Mouse (Mus musculus) left cerebral cortex, adult 11 months (tissue): ENCODE data around the gene Rccd1.
"Not testable (repeated sequence)": the region's sequence is repeated elsewhere in the genome, so short reads cannot be mapped to it uniquely, and the experiment has no call there.

Source experiments
- DNase-seq: peaks from one replicate; pipeline ENCODE4 v3.0.0; 2022; ENCODE audit warnings: low spot score

The Rccd1 gene

DNA sequence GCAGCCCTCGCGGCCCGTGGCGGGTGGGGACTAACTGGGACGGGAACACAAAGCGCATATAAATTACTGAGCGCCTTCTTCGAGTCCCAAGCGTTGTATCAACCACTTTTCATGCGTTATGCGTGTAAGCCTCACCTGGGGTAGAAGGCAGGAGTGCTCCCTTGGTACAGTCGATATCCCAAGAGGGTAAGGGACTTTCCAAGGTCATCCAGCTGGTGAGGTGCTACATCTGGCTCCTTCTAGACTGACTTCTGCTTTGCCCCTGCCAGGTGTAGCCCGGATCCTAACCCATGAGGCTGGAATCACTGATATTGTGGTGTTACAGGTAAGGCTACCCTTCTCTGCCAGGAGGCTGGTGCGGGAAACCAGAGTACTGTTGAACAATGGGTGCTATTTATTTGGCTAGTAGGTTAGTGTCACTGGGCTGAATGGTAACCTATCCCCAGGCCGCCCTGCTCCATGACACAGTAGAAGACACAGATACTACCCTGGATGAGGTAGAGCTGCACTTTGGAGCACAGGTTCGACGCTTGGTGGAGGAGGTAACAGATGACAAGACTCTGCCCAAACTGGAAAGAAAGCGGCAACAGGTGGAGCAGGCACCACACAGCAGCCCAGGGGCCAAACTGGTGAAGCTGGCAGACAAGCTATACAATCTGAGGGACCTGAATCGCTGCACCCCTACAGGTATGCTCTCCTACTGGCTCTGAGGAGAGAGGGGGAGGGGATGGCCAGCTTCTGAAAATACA is 19.2 kb upstream of the Rccd1 start:
- no peak for DNase-seq

DNA sequence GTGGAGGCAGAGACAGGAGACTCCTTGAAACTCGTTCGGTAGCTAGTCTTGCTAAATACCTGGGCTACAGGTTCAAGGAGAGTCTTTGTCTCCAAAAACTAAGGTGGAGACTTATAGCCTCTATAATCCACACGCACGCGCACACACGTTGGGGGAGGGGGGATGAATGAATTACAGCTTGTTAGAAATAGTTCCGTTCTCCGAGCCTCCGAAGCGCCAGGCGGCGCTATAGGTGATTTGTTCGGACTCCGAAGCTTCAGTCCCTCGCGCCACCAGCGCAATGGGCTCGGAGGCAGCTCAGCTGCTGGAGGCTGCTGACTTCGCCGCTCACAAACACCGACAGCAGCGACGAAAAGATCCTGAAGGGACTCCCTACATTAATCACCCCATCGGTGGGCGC is 18.6 kb upstream of the Rccd1 start, which contains the start of gene Hddc3:
Gene Hddc3, plus strand, starts transcription at position 247 of the 400 bp plus-strand sequence.
- peak; percentile 91 for DNase-seq

DNA sequence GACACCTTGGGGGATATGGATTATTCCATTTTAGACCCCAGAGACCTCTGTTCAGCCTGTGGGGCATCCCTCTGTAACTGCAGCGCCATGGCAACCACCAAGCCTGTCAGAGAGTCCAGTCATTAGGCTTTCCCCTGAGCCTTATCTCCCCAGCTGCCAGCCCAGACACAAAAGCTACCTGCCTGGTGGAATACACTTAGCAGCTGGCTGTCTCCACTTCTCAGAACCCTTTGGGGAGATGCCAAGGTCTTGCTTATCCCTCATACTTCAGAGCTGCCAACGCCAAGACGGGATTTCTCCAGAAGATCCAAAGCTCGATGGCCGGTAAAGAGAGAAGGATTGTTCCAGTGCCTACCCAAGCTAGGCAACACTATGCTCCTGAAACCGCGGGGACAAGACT is 17.5 kb upstream of the Rccd1 start:
- DNase-seq = no peak

DNA sequence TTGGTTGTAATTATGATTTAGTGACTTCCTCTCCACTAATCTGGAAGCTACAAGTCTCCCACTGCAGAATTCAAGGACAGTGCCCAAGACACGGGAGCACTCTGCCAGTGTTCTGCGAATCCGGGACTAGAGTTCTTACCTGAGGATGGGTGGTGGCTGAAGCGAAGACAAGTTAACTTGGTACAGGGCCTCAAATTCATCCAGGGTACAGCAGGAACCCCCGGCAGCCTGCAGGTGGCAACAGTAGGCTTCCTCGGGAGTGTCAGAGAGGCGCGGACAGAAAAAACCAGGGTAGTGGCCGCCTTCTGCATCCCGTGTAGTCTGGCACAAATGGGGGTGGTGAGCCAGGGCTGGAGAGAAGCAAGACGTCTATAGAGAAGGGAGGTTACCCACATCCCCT is 16.5 kb upstream of the Rccd1 start, which contains the start of gene Unc45a:
Gene Unc45a, minus strand, starts transcription at position 213 of the 400 bp plus-strand sequence.
- no peak for DNase-seq

DNA sequence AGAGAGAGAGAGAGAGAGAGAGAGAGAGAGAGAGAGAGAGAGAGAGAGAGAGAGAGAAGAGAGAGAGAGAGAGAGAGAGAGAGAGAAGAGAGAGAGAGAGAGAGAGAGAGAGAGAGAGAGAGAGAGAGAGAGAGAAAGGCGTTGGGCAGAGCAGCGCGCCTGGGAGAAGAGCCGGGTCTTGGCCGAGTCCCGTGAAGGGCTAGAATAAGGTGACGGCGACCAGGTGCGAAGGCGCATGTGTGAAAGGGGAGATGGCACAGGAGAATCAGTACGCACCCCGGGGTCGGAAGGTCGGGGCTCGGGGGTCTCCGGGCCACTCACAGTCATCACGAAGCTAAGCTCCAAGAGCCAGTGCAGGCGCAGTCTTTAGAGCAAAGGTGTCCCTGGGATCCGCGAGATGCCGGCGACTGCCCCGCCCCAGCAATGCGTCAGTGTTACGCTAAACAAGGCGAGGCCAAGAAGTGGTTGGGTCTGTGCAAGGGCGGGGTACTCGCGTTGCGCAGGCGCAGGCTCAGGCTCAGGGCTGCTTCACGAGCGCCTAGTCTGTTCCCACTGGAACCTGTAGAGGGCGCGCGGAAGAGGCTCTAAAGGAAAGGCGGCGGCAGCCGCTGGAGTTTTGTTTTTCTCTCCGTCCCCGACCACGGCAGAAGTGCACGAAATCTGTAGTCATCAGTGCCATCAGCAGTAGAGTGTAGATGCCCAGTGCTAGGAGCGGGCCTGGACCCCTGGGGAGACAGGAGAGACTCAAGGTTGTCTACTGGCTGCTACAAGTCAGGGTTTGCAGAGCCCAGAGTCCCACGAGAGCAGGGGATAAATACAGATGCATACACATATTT is 15.8 kb upstream of the Rccd1 start:
- peak; percentile 96 for DNase-seq

DNA sequence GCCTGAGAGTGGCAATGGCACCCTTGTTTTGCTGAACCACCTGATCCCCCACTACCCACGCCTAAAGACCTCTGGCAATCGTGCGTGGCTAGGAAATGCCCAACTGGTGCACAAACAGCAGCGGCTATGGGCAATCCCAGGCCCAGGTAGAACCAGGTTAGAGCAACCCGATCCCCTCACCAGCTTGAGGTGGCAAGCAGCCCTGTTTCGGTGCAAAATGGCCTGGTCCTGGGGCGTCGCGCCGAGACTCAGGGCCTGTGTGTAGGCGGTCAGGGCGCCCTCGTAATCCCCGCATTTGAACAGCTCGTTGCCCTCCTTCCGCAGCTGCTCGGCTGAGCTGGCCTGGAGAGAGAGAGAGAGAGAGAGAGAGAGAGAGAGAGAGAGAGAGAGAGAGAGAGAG is 15.1 kb upstream of the Rccd1 start:
- DNase-seq = no peak

DNA sequence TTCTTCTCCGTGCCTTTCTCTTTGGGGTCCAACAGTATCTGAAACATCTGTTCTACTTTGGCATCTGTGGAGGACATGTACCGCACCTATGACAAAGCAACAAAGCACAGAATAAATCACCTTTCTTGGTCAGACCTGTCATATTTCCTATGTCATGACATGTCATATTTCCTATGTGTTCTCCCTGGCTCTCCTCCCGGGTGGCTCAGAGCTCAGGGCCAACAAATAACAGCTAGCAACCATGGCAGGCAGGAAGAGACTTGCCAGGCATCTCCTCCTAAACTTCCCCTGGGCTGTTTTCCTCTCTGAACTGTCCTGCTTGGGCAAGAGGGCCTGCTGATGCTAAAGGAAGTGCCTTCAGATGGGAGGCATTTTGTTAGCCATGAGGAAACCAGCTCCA is 12.7 kb upstream of the Rccd1 start:
- DNase-seq = no peak

DNA sequence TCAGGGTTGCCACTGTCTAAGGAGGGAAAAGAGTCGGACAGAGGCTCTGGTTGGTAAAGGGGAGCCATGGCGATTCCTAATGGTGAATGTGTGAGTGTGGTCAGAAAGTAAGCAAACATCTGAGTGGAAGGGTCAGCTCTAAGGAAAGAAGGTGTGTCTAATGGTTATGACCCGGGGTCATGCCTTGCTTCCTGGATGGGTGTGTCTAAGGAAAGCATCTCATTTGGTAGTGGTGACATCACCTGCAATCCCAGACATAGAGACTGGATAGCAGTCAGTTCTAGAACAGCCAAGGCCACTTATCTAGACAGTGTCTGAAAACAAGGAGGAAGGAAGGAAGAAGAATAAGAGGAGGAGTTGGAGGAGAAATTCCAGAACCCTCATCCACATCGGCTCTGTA is 10.6 kb upstream of the Rccd1 start:
- DNase-seq = no peak

DNA sequence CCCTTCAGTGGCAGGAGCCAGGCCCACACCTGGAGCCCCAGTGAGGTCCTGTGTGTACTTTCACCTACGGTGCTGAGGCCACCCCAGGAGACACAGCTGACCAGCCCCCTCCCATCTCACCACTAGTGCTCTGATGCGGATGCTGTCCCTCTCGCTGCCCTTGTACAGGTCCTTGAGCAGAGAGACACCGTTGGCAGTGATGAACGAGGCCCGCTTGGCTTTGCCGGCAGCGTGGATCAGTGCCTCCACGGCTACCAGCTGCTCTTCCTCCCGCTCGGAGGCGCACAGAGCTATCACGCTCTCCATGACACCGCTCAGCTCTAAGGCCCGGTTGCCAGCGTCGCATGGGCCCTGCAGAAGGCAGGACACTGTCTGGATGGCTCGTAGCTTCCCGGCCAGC is 7.2 kb upstream of the Rccd1 start:
- no peak for DNase-seq

DNA sequence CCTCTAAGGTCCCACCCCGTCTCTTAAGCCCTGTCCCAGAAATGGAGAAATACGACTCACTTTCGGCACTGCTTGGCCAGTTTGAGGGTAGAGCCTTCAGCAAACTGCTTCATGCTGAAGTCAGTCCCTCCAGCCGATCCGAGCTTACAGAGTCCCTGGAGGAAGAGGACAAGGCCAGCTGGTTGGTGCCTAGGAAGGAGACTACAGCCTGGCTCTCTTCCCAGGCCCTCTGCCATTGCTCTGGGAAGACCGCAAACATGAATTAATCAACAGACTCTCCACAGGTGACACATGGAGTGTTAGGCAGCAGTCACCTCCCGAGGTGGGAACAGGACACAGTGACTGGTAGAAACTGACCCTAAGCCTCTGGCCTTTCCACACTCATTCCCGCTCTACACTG is 6.0 kb upstream of the Rccd1 start:
- no peak for DNase-seq

DNA sequence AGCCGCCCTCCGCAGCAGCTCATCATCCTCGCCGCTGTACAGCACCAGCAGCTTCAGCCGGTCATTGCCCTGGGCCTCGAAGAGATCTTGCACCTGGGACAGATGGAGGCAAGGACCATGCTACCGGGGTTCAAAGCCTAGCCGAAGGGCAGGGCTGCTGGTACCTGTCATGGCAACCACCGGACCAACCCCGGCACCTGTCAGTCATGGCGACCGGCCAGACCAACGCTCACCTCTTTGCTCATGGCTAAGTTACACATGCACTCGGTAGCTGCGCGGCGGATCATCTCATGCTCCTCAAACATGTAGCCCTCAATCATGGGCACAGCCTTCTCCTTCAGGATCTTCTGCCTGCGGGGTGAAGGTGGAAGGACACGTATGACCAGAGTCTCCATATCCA is 1.8 kb upstream of the Rccd1 start:
- no peak for DNase-seq

DNA sequence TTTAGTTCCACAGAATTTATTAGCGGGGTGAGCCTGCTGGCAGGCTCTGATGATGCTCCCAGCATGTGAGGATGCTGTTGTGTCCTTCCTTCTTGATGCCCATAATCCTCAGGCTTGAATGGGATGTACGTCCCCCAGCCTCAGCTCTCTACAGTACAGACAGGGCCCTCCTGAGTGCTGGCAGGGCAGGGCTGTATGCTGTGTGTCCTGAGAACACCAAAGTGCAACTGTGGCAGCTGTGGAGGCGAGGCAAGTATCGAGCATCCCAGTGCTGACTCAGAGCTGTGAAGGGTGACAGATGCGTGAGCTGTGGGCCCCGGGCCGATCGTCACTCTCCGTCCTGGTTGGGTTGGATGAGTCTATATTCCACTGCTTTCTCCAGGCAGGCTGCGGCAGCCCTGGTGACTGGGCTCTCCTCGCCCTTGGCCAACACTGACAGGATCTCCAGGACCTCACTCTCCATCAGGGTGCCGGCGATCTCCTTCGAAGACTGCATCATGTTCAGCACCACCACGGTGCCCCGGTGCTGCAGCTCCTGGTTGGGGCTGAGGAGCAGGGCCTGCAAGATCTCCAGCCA is 1.1 kb upstream of the Rccd1 start:
- no peak for DNase-seq

DNA sequence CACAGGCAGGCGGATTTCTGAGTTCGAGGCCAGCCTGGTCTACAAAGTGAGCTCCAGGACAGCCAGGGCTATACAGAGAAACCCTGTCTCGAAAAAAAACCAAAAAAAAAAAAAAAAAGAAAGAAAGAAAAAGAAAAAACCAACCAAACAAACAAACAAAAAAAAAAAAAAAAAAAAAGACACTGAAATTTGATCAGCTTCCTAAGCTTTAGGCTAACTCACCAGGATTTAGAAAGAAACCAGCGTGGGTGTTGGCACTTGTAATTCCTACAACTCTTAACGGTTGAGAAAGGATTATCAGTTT is 514 bp upstream of the Rccd1 start:
- not testable (repeated sequence) for DNase-seq

DNA sequence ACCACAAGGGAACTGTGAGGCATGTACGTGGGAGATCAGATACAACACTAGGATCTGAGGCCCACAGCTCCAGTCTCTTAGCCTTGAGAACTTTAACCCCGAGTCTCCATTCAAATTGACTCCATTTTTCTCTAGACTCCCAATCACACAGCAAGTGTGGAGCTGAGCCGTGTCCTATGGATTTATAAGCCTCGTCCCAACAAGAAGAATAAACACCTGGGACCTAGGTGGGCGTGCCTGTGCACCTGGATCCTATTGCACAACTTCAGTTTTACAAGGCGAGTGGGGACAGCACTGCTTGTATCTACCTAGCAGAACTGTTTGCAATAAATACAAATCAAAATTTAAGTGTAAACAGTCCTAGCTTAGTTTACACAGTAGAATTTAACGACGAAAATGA is 918 bp downstream of the Rccd1 start:
- DNase-seq = no peak

DNA sequence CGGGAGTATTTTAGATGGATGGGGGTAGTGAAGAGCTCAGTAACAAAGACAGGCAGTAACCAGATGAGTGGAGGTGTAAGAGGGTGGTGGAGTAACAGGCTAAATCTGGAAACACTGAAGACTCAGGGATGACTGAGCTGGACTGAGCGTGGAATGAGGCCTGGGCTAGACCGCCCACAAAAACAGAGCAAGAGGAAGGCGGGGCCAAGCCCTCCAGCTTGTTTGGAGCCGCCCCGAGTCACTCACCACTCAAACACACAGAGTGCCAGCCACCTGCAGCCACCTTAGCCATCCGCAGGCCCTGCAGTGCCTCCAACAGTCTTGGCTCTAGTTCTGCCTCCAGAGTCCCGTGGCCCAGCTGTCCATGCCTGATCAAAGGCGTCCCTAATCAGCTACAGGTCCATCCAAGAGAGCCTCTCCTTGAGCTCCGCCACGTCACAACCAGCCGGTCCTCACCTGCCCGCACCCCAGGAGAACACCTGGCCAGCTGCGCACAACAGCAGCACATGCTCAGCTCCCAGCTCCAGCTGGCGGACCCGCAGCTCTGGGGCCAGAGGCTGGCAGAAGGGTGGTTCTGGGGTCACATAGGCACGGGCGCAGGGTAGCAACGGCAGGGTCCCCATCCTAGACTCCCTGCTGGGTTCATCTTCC is 4.3 kb downstream of the Rccd1 start:
- no peak for DNase-seq

DNA sequence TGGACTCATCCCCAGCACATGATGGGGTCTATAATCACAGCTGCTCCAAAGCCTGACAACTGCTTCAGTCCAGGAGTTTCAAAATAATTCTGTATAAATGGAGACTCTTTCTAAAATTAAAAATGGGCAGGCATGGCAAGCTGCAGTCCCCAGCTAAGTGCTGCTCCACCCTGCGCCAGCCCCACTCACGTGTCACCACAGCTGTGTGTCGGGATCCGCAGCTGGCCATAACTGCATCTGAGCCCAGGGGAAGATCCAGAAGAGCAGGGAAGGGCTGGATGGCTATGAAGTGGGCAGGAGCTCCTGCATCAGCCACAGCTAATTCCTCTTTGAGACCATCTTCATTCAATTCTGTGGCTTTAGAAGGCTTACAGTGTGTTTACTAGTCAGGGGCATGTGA is 5.6 kb downstream of the Rccd1 start:
- DNase-seq = no peak

DNA sequence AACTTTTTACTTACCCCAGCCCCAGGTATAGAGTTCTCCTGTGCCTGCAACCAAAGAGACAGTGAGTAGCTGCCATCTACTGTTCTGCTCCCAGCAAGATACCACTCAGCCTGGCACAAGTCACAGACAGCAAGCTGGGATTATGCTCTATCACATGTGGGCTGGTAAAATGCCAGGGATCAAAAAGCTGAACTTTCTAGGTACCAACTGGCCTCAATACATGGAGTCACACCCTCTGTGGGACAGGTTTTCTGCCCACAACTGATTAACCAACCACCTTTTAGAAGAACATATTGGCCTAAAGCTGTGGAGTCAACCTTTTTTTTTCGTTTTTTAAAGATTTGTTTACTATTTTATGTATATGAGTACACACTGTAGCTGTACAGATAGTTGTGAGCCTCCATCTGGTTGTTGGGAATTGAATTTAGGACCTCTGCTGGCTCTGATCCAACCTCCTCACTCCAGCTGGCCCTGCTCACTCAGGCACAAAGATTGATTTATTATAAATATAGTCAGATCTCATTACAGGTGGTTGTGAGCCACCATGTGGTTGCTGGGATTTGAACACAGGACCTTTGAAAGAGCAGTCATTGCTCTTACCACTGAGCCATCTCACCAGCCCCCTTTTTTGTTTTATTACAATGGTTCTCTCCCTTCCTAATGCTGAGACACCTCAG is 6.7 kb downstream of the Rccd1 start:
- DNase-seq = no peak

DNA sequence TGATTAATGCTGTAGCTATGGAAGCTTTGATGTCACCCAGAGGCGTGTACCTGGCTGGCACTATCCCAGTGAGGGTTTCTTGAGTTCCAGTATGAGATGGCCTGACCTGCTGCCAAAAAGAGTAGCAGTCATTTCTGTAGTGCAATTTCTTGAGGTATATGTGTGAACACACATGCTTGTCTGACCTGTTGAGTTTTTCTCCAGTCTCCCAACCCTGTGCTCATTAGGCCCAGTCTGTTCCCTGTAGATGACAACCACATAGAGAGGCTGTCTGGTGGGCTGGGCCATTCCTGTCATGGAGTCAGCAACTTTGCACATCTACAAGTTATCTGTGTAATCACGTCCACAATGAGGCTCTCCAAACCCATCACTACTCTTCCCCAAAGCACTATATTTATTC is 8.5 kb downstream of the Rccd1 start:
- no peak for DNase-seq

DNA sequence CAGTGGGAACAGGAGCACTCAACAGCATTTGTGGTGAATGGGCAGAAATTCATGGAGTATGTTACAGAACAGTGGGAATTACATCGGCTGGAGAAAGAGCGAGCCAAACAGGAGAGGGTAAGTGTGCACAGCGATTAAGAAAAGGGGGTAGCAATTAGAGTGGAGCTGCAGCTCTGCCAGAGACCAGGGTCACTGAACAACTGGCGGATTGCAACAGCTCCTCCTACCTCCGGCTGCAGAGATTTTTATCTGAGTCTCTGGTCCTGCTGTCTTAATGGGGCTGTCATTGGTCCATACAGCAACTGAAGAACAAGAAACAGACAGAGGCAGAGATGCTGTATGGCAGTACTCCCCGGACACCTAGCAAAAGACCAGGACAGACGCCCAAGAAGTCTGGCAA is 13.5 kb downstream of the Rccd1 start:
- no peak for DNase-seq

DNA sequence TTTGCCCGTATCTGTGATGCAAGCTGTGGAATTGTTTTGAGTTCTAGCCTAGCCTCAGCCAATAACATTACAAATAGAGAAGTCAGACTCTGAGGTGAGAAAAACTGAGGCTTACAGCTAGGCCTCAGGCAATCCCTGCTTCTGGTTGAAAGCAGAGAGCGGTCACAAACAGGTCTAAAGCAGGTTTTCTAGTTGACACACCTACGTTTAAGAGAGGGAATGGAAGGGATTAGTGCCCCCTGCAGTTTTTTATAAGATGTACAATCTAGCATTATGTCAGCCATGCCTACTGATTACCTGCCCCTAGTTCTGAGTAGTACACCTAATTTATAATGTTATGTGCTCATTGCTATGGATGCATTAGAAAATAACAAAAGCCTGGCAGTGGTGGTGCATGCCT is 16.5 kb downstream of the Rccd1 start:
- DNase-seq = no peak

DNA sequence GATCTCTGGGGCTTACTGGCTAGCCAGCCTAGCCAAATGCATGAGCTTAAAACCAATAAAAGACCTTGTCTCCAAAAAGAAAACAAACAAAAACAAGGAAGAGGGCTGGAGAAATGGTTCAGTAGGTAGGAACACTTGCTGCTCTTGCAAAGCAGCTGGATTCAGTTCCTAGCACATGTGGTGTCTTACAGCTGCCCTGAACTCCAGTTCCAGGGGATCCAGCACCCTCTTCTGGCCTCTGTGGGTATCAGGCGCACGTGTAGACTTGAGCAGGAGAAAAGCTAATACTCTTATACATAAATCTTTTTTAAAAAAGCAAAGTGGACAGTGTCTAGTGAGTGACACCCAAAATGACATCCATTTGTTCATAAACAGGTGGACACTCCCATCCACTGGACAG is 22.7 kb downstream of the Rccd1 start:
- no peak for DNase-seq

DNA sequence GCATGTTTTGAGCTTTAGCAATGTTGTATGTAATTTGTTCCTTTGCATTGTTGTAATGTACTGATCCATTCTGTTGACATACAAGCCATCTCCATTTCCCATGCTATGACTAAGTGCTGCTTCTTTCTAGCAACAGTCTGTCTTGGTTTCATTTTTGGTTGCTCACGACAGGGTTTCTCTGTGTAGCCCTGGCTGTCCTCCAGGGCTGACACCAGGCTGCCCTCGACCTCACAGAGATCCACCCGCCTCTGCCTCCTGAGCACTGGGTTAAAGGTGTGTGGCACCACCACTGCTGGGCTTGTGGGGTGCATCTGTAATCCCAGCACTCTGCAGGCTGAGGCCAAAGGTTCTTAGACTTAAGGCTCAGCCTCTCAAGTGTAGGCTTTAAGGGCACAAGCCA is 24.7 kb downstream of the Rccd1 start:
- DNase-seq = no peak
